Mouse (Mus musculus): ENCODE data around the gene Fgfr1op. TPM values are rescaled to one million over a fixed set of nuclear protein-coding genes. Genes with fewer than 3 reads are reported as not detected.

Gene Fgfr1op
- polyA plus RNA-seq, 1 experiment from 2014 or later, result 28.1 TPM

- H3K27ac ChIP-seq, result no peak overlapping the region
- 92% methylated on average over 1 of the region's 1 CpGs for WGBS
These were observed 49.1 kb downstream of the Fgfr1op start for GRCm38 (mm10) chr17:8214369-8214768.

GRCm38 (mm10) chr17:8215016-8215745 lies 49.9 kb downstream of the Fgfr1op start:
- H3K27me3 ChIP-seq, result 0 out of 2 replicates have a peak, but pooled peaks cover 2% of the 10 kb centered on the region
- no peaks in the 10 kb centered on the region for H3K9me3 ChIP-seq
- H3K4me1 ChIP-seq (replicated peaks), result no peaks in the 10 kb centered on the region
- no peak overlapping the region for H3K27ac ChIP-seq
- no peak for ATAC-seq (ENCODE audit: low FRiP score)
- no peak overlapping the region for H3K9ac ChIP-seq
- 91% methylated on average over 12 of the region's 12 CpGs for WGBS
- no peaks in the 10 kb centered on the region for H3K36me3 ChIP-seq
- no peak overlapping the region for H3K4me2 ChIP-seq
- no peak overlapping the region for H3K4me3 ChIP-seq

More at GRCm38 (mm10) chr17:8214369-8214768, 49.1 kb downstream of the Fgfr1op start:
- no peak for ATAC-seq (ENCODE audit: low FRiP score)
- 0 out of 2 replicates have a peak, but pooled peaks cover 2% of the 10 kb centered on the region for H3K27me3 ChIP-seq
- no peaks in the 10 kb centered on the region for H3K9me3 ChIP-seq
- H3K4me1 ChIP-seq (replicated peaks), result no peaks in the 10 kb centered on the region
- H3K36me3 ChIP-seq, result no peaks in the 10 kb centered on the region
- no peak overlapping the region for H3K4me3 ChIP-seq
- no peak overlapping the region for H3K9ac ChIP-seq
- no peak overlapping the region for H3K4me2 ChIP-seq

- H3K9me3 ChIP-seq, result no peaks in the 10 kb centered on the region
- no peaks in the 10 kb centered on the region for H3K36me3 ChIP-seq
- no peaks in the 10 kb centered on the region for H3K27me3 ChIP-seq
- H3K9ac ChIP-seq, result no peak overlapping the region
- no peak overlapping the region for H3K4me3 ChIP-seq
- no peak overlapping the region for H3K4me2 ChIP-seq
- H3K4me1 ChIP-seq (replicated peaks), result no peaks in the 10 kb centered on the region
- H3K27ac ChIP-seq, result no peak overlapping the region
- 83% methylated on average over 10 of the region's 10 CpGs for WGBS
- ATAC-seq (ENCODE audit: low FRiP score), result no peak
These were observed 57.9 kb downstream of the Fgfr1op start for GRCm38 (mm10) chr17:8223225-8223624.

GRCm38 (mm10) chr17:8224072-8224471 lies 58.8 kb downstream of the Fgfr1op start:
- ATAC-seq (ENCODE audit: low FRiP score), result no peak
- no peaks in the 10 kb centered on the region for H3K9me3 ChIP-seq
- 80% methylated on average over 1 of the region's 1 CpGs for WGBS
- H3K9ac ChIP-seq, result no peak overlapping the region
- no peak overlapping the region for H3K27ac ChIP-seq
- no peak overlapping the region for H3K4me2 ChIP-seq
- H3K4me1 ChIP-seq (replicated peaks), result no peaks in the 10 kb centered on the region
- H3K27me3 ChIP-seq, result no peaks in the 10 kb centered on the region
- no peak overlapping the region for H3K4me3 ChIP-seq
- H3K36me3 ChIP-seq, result no peaks in the 10 kb centered on the region

GRCm38 (mm10) chr17:8225166-8225565 lies 59.9 kb downstream of the Fgfr1op start:
- Histone ChIP-seq H3K27ac (no peak overlapping the region), H3K4me1 (replicated peaks) (no peaks in the 10 kb centered on the region), H3K27me3 (no peaks in the 10 kb centered on the region), H3K4me3 (no peak overlapping the region), H3K4me2 (no peak overlapping the region), H3K36me3 (no peaks in the 10 kb centered on the region), H3K9ac (no peak overlapping the region), H3K9me3 (no peaks in the 10 kb centered on the region)
- ATAC-seq (ENCODE audit: low FRiP score), result no peak
- 98% methylated on average over 2 of the region's 2 CpGs for WGBS

GRCm38 (mm10) chr17:8225746-8226145 lies 60.4 kb downstream of the Fgfr1op start:
- H3K9ac ChIP-seq, result no peak overlapping the region
- ATAC-seq (ENCODE audit: low FRiP score), result no peak
- 79% methylated on average over 4 of the region's 4 CpGs for WGBS

GRCm38 (mm10) chr17:8228622-8229021 lies 63.3 kb downstream of the Fgfr1op start:
- Histone ChIP-seq H3K27me3 (no peaks in the 10 kb centered on the region), H3K4me3 (no peak overlapping the region), H3K9ac (no peak overlapping the region), H3K27ac (no peak overlapping the region), H3K4me1 (replicated peaks) (no peaks in the 10 kb centered on the region), H3K4me2 (no peak overlapping the region), H3K36me3 (no peaks in the 10 kb centered on the region), H3K9me3 (no peaks in the 10 kb centered on the region)
- ATAC-seq (ENCODE audit: low FRiP score), result no peak
- 36% methylated on average over 9 of the region's 9 CpGs for WGBS

More at GRCm38 (mm10) chr17:8225746-8226145, 60.4 kb downstream of the Fgfr1op start:
- no peak overlapping the region for H3K4me2 ChIP-seq
- no peak overlapping the region for H3K4me3 ChIP-seq
- H3K27me3 ChIP-seq, result no peaks in the 10 kb centered on the region
- H3K27ac ChIP-seq, result no peak overlapping the region
- no peaks in the 10 kb centered on the region for H3K36me3 ChIP-seq
- no peaks in the 10 kb centered on the region for H3K4me1 ChIP-seq (replicated peaks)
- H3K9me3 ChIP-seq, result no peaks in the 10 kb centered on the region

- Histone ChIP-seq H3K4me1 (replicated peaks) (no peaks in the 10 kb centered on the region), H3K27me3 (no peaks in the 10 kb centered on the region), H3K9ac (no peak overlapping the region), H3K9me3 (no peaks in the 10 kb centered on the region), H3K4me3 (no peak overlapping the region), H3K36me3 (no peaks in the 10 kb centered on the region), H3K27ac (no peak overlapping the region), H3K4me2 (no peak overlapping the region)
- WGBS, result 97% methylated on average over 3 of the region's 3 CpGs
- ATAC-seq (ENCODE audit: low FRiP score), result no peak
These were observed 64.3 kb downstream of the Fgfr1op start for GRCm38 (mm10) chr17:8229607-8230006.

GRCm38 (mm10) chr17:8232089-8232488 lies 66.8 kb downstream of the Fgfr1op start:
- Histone ChIP-seq H3K27ac (no peak overlapping the region), H3K4me2 (no peak overlapping the region), H3K9me3 (no peaks in the 10 kb centered on the region), H3K4me1 (replicated peaks) (no peaks in the 10 kb centered on the region), H3K9ac (no peak overlapping the region), H3K4me3 (no peak overlapping the region), H3K36me3 (no peaks in the 10 kb centered on the region), H3K27me3 (no peaks in the 10 kb centered on the region)
- WGBS, result 76% methylated on average over 5 of the region's 5 CpGs
- no peak for ATAC-seq (ENCODE audit: low FRiP score)

GRCm38 (mm10) chr17:8233618-8234214 lies 68.4 kb downstream of the Fgfr1op start:
- no peaks in the 10 kb centered on the region for H3K27me3 ChIP-seq

GRCm38 (mm10) chr17:8234537-8234936 lies 69.2 kb downstream of the Fgfr1op start:
- Histone ChIP-seq H3K27me3 (no peaks in the 10 kb centered on the region), H3K9ac (no peak overlapping the region), H3K4me3 (no peak overlapping the region), H3K36me3 (no peaks in the 10 kb centered on the region), H3K4me2 (no peak overlapping the region), H3K27ac (no peak overlapping the region), H3K9me3 (no peaks in the 10 kb centered on the region), H3K4me1 (replicated peaks) (no peaks in the 10 kb centered on the region)
- ATAC-seq (ENCODE audit: low FRiP score), result no peak
- WGBS, result 89% methylated on average over 4 of the region's 4 CpGs

More at GRCm38 (mm10) chr17:8233618-8234214, 68.4 kb downstream of the Fgfr1op start:
- Histone ChIP-seq H3K36me3 (no peaks in the 10 kb centered on the region), H3K4me2 (no peak overlapping the region), H3K27ac (no peak overlapping the region), H3K4me3 (no peak overlapping the region), H3K9ac (no peak overlapping the region), H3K4me1 (replicated peaks) (no peaks in the 10 kb centered on the region), H3K9me3 (no peaks in the 10 kb centered on the region)
- no peak for ATAC-seq (ENCODE audit: low FRiP score)
- 81% methylated on average over 15 of the region's 15 CpGs for WGBS

- Histone ChIP-seq H3K4me2 (no peak within 1 kb of the TSS), H3K9ac (no peak within 1 kb of the TSS), H3K36me3 (no peaks in the 10 kb centered on the region), H3K4me3 (no peak within 1 kb of the TSS), H3K4me1 (replicated peaks) (no peaks in the 10 kb centered on the region), H3K9me3 (no peaks in the 10 kb centered on the region), H3K27ac (no peak within 1 kb of the TSS), H3K27me3 (no peaks in the 10 kb centered on the region)
- 76% methylated on average over 3 of the region's 3 CpGs for WGBS
- ATAC-seq (ENCODE audit: low FRiP score), result no peak
These were observed 70.4 kb downstream of the Fgfr1op start, which contains the start of gene Ccr6 for GRCm38 (mm10) chr17:8235743-8236142. Gene Ccr6, plus strand, starts transcription at chr17:8236043.
